Mouse (Mus musculus): ENCODE measurements at regions not wholly inside any gene's neighbourhood (a gene's known extent, or its start where the extent isn't known, plus 50 kb on each side); places are given as distances from the start of the nearest gene placed in this dataset.

DNA sequence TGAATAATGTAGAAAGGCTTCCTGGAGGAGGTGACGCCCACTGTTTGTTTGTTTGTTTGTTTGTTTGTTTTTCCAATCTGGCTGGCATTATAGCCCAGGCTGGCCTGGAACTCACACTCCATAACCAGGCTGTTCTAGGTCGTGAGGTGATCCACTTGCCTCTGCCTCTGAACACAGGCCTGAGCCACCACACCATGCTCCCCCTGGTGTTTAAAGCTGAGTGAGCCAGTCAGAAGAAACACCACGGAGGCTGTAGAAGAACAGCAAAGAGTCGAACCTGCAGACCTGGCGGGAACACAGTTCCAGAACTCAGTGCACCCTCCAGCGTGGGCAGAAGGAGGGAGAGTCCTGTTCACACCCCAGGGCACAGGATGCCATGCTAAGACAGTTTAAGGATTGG is 310.5 kb downstream of the Matn1 start:
- H3K27ac ChIP-seq (ENCODE audit: low read length), result no peak overlapping the region
- no peak overlapping the region for H3K9ac ChIP-seq (replicated peaks; ENCODE audit: low read depth, low read length)
- no peaks in the 10 kb centered on the region for H3K27me3 ChIP-seq (replicated peaks; ENCODE audit: control insufficient read depth, insufficient read depth, low read length)
- no peak overlapping the region for H3K4me3 ChIP-seq (replicated peaks; ENCODE audit: low read length)
- H3K36me3 ChIP-seq (ENCODE audit: control insufficient read depth, insufficient read depth), result no peaks in the 10 kb centered on the region
- no peak overlapping the region for H3K4me2 ChIP-seq (ENCODE audit: low read length)
- WGBS, result 52% methylated on average over 6 of the region's 6 CpGs
- peak; percentile 27; the same call in 1 of the 2 replicates for ATAC-seq
- H3K4me1 ChIP-seq (replicated peaks; ENCODE audit: control insufficient read depth, insufficient read depth, low read length), result peaks cover 12% of the 10 kb centered on the region
- no peaks in the 10 kb centered on the region for H3K9me3 ChIP-seq (ENCODE audit: control insufficient read depth, low read length)

DNA sequence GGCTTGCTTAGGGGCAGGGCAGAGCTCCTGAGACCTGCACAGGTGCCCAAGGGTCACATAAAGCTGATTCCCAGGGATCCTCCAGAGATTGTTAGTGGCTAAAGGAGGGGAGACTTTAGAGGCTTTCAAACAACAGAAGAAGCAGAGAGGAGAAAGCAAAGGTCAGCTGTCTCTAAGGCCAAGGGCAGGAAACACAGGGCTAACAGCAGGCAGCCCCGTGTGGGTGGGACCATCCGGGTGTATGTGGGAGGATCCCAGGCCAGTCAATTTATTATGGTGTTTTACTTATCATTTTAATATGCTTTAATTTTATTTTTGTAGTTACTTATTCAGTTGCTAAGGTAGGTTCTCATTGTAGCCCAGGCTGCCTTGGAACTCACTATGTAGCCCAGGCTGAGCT is 317.1 kb downstream of the Matn1 start:
- Histone ChIP-seq H3K27ac (ENCODE audit: low read length) (no peak overlapping the region), H3K27me3 (replicated peaks; ENCODE audit: control insufficient read depth, insufficient read depth, low read length) (no peaks in the 10 kb centered on the region), H3K4me1 (replicated peaks; ENCODE audit: control insufficient read depth, insufficient read depth, low read length) (peaks cover 18% of the 10 kb centered on the region), H3K4me3 (replicated peaks; ENCODE audit: low read length) (no peak overlapping the region), H3K9me3 (ENCODE audit: control insufficient read depth, low read length) (no peaks in the 10 kb centered on the region), H3K36me3 (ENCODE audit: control insufficient read depth, insufficient read depth) (no peaks in the 10 kb centered on the region), H3K4me2 (ENCODE audit: low read length) (no peak overlapping the region), H3K9ac (replicated peaks; ENCODE audit: low read depth, low read length) (no peak overlapping the region)
- no peak for ATAC-seq
- 85% methylated on average over 2 of the region's 2 CpGs for WGBS

DNA sequence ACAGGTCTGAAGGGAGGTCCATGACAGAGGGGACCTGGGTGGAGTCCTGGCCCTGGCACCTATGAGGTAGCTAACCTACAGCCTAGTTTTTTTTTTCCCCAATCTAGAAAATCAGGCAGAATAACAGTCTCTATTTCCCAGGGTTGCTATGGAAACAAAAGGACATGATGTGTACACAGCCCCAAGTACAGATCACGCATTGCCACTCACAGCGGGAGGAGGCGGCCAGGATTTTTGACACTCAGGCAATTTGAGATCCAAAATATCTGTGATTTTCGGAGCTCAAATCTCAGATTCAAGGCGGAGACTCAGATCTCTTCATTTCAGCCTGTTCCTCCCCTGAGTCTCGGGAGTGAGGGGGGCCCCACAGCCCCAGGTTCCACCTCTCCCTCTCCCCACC is 318.7 kb downstream of the Matn1 start:
- Histone ChIP-seq H3K36me3 (ENCODE audit: control insufficient read depth, insufficient read depth) (no peaks in the 10 kb centered on the region), H3K9me3 (ENCODE audit: control insufficient read depth, low read length) (no peaks in the 10 kb centered on the region), H3K27ac (ENCODE audit: low read length) (no peak overlapping the region), H3K4me2 (ENCODE audit: low read length) (no peak overlapping the region), H3K27me3 (replicated peaks; ENCODE audit: control insufficient read depth, insufficient read depth, low read length) (no peaks in the 10 kb centered on the region), H3K9ac (replicated peaks; ENCODE audit: low read depth, low read length) (no peak overlapping the region), H3K4me3 (replicated peaks; ENCODE audit: low read length) (no peak overlapping the region), H3K4me1 (replicated peaks; ENCODE audit: control insufficient read depth, insufficient read depth, low read length) (peaks cover 31% of the 10 kb centered on the region)
- no peak for ATAC-seq
- WGBS, result 51% methylated on average over 6 of the region's 6 CpGs

DNA sequence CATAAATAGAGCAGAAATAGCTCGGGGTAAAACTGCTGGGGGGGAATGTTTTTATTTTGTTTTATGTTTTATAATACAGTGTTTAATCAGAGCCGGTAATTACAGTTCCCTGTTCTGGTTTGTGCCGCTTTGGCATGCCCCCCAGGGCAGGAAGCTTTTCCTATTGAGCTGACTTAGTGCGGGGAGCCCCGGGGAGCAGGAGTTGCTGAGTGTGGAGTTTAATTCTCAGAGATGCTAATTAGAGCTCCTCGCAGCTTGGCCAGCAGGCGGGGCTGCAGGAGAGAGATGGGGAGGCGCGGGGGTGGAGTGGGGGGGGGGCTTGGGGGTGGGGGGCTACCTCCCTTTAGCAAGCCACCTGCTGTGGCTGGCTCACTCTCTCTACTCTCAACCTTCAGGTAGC is 322.6 kb downstream of the Matn1 start:
- Histone ChIP-seq H3K4me3 (replicated peaks; ENCODE audit: low read length) (no peak overlapping the region), H3K4me2 (ENCODE audit: low read length) (no peak overlapping the region), H3K27me3 (replicated peaks; ENCODE audit: control insufficient read depth, insufficient read depth, low read length) (no peaks in the 10 kb centered on the region), H3K4me1 (replicated peaks; ENCODE audit: control insufficient read depth, insufficient read depth, low read length) (peaks cover 20% of the 10 kb centered on the region), H3K9me3 (ENCODE audit: control insufficient read depth, low read length) (no peaks in the 10 kb centered on the region), H3K36me3 (ENCODE audit: control insufficient read depth, insufficient read depth) (no peaks in the 10 kb centered on the region), H3K9ac (replicated peaks; ENCODE audit: low read depth, low read length) (no peak overlapping the region), H3K27ac (ENCODE audit: low read length) (no peak overlapping the region)
- WGBS, result 1% methylated on average over 9 of the region's 9 CpGs
- ATAC-seq, result peak; percentile 49

DNA sequence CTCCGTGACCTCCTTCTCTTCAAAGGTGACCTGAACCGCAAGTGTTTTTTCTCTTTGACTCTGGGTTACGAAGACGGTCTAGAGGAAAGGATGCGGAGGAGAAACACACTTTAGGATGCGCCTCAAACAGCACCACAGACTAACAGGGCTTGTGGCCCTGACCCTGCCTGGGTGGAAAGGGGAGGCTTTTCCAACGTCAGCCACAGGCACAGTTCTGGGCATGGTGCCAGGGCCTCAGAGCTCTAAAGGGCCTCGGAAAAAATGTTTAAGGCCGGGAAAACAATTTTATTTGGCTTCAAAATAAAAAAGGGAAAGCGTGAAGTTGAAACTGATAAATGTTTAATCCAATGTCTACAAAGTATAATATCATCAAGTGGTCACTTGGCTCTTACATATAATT is 323.6 kb downstream of the Matn1 start:
- H3K27me3 ChIP-seq (replicated peaks; ENCODE audit: control insufficient read depth, insufficient read depth, low read length), result no peaks in the 10 kb centered on the region
- H3K4me2 ChIP-seq (ENCODE audit: low read length), result no peak overlapping the region
- no peak overlapping the region for H3K9ac ChIP-seq (replicated peaks; ENCODE audit: low read depth, low read length)
- H3K4me1 ChIP-seq (replicated peaks; ENCODE audit: control insufficient read depth, insufficient read depth, low read length), result peaks cover 19% of the 10 kb centered on the region
- H3K36me3 ChIP-seq (ENCODE audit: control insufficient read depth, insufficient read depth), result no peaks in the 10 kb centered on the region
- no peak overlapping the region for H3K27ac ChIP-seq (ENCODE audit: low read length)
- H3K9me3 ChIP-seq (ENCODE audit: control insufficient read depth, low read length), result no peaks in the 10 kb centered on the region
- ATAC-seq, result no peak
- no peak overlapping the region for H3K4me3 ChIP-seq (replicated peaks; ENCODE audit: low read length)
- 29% methylated on average over 10 of the region's 10 CpGs for WGBS

DNA sequence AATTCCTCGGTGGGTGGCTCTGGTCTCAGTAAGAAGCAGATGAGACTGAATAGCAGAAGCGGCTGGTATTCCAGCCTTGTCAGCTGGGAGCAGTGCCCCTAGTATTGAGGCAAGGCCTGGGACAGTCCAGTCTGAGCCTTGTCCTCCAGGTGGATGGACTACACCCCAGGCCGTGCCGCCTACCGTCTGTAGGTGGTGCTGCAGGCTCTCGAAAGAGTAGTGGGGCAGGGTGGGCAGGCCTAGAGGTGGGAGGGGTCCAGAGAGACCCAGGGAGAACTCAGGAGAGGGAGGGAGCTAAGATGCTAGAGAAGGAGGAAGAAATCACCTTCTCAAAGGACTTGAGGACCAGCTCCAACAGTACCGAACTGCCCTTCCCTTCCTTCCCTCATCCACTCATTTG is 326.0 kb downstream of the Matn1 start:
- Histone ChIP-seq H3K4me2 (ENCODE audit: low read length) (no peak overlapping the region), H3K9me3 (ENCODE audit: control insufficient read depth, low read length) (no peaks in the 10 kb centered on the region), H3K27ac (ENCODE audit: low read length) (no peak overlapping the region), H3K4me3 (replicated peaks; ENCODE audit: low read length) (no peak overlapping the region), H3K27me3 (replicated peaks; ENCODE audit: control insufficient read depth, insufficient read depth, low read length) (no peaks in the 10 kb centered on the region), H3K4me1 (replicated peaks; ENCODE audit: control insufficient read depth, insufficient read depth, low read length) (peaks cover 13% of the 10 kb centered on the region), H3K36me3 (ENCODE audit: control insufficient read depth, insufficient read depth) (no peaks in the 10 kb centered on the region), H3K9ac (replicated peaks; ENCODE audit: low read depth, low read length) (no peak overlapping the region)
- ATAC-seq, result peak; percentile 30; the same call in 1 of the 2 replicates
- 18% methylated on average over 7 of the region's 7 CpGs for WGBS

DNA sequence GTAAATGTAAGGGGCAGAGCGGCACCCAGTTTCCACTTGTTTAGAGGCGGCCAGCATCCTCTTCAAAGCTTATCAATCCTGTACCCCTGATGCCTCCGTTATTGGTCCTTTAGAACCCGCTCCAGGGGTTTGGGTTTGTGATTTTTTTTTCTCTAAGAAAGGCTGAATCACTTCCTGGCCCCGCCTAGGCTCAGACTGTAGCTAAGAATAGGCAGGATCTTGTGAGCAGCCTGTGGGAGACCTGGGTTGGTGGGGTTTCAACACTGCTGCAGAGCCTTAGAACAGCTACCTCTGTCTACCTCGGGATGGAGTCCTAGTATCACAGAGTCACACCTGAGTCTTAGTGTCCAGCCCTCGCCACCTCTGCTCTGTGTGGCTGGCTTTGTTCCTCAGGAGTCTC is 327.9 kb downstream of the Matn1 start:
- H3K4me3 ChIP-seq (replicated peaks; ENCODE audit: low read length), result no peak overlapping the region
- H3K4me1 ChIP-seq (replicated peaks; ENCODE audit: control insufficient read depth, insufficient read depth, low read length), result peaks cover 6% of the 10 kb centered on the region
- no peaks in the 10 kb centered on the region for H3K36me3 ChIP-seq (ENCODE audit: control insufficient read depth, insufficient read depth)
- no peaks in the 10 kb centered on the region for H3K9me3 ChIP-seq (ENCODE audit: control insufficient read depth, low read length)
- H3K27ac ChIP-seq (ENCODE audit: low read length), result no peak overlapping the region
- H3K27me3 ChIP-seq (replicated peaks; ENCODE audit: control insufficient read depth, insufficient read depth, low read length), result no peaks in the 10 kb centered on the region
- ATAC-seq, result no peak
- no peak overlapping the region for H3K9ac ChIP-seq (replicated peaks; ENCODE audit: low read depth, low read length)
- H3K4me2 ChIP-seq (ENCODE audit: low read length), result no peak overlapping the region
- WGBS, result 80% methylated on average over 7 of the region's 7 CpGs

DNA sequence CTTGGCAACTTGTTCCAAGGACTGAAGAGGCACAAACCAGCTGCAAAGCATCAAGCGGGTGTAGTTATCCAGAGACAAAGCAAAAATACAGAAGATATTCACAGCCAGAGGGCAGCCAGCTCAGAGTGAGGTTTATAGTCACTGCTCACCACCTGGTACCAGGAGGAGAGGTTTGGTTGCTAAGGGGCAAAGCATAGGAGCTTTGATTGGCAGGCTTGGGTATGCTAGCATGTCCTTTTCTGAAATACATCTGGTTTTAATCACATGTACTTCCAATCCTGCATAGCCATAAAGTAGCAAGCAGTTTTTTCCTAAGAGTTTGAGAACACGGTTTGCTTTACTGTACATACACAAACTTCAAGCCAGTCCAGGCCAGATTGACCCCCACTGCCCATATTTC is 349.4 kb downstream of the Matn1 start:
- no peak overlapping the region for H3K27ac ChIP-seq (ENCODE audit: low read length)
- H3K4me1 ChIP-seq (replicated peaks; ENCODE audit: control insufficient read depth, insufficient read depth, low read length), result no peaks in the 10 kb centered on the region
- H3K9ac ChIP-seq (replicated peaks; ENCODE audit: low read depth, low read length), result no peak overlapping the region
- no peak overlapping the region for H3K4me2 ChIP-seq (ENCODE audit: low read length)
- no peaks in the 10 kb centered on the region for H3K36me3 ChIP-seq (ENCODE audit: control insufficient read depth, insufficient read depth)
- no peak overlapping the region for H3K4me3 ChIP-seq (replicated peaks; ENCODE audit: low read length)
- H3K9me3 ChIP-seq (ENCODE audit: control insufficient read depth, low read length), result no peaks in the 10 kb centered on the region
- H3K27me3 ChIP-seq (replicated peaks; ENCODE audit: control insufficient read depth, insufficient read depth, low read length), result no peaks in the 10 kb centered on the region
- 92% methylated on average over 2 of the region's 2 CpGs for WGBS
- no peak for ATAC-seq

DNA sequence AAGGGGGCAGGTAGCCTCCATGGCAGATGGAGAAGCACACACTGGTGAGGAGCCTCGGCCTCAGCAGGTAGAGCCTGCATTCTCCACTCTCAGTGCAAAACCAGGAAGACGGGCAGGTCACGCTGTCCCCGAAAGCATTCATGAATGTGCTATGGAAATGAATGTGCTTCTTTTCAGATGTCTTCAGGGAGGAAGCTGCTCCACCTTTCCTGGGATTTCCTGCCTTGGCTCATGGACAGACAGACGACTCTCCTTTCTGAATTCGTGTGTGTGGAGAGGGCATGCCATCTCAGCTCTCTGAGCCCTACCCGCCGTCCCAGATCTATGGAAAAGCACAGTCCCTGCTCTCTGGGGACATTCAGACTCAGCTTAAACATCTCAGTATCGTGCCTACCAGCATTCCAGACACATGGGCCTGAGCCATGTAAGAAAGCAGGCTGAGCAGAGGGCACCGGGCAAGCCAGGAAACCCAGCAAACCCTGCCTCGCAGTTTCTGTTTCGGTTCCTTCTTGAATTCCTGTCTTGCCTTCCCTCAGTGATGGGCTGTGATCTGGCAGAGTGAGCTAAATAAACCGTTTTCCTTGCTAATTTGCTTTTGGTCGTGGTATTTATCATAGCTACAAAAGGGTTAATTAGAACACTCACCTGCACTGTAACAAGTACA is 354.0 kb downstream of the Matn1 start:
- H3K9ac ChIP-seq (replicated peaks; ENCODE audit: low read depth, low read length), result no peak overlapping the region
- H3K4me2 ChIP-seq (ENCODE audit: low read length), result no peak overlapping the region
- WGBS, result 73% methylated on average over 14 of the region's 14 CpGs
- H3K27me3 ChIP-seq (replicated peaks; ENCODE audit: control insufficient read depth, insufficient read depth, low read length), result no peaks in the 10 kb centered on the region
- no peaks in the 10 kb centered on the region for H3K36me3 ChIP-seq (ENCODE audit: control insufficient read depth, insufficient read depth)
- no peak overlapping the region for H3K27ac ChIP-seq (ENCODE audit: low read length)
- no peak overlapping the region for H3K4me3 ChIP-seq (replicated peaks; ENCODE audit: low read length)
- H3K4me1 ChIP-seq (replicated peaks; ENCODE audit: control insufficient read depth, insufficient read depth, low read length), result peaks cover 4% of the 10 kb centered on the region
- no peaks in the 10 kb centered on the region for H3K9me3 ChIP-seq (ENCODE audit: control insufficient read depth, low read length)
- no peak for ATAC-seq

DNA sequence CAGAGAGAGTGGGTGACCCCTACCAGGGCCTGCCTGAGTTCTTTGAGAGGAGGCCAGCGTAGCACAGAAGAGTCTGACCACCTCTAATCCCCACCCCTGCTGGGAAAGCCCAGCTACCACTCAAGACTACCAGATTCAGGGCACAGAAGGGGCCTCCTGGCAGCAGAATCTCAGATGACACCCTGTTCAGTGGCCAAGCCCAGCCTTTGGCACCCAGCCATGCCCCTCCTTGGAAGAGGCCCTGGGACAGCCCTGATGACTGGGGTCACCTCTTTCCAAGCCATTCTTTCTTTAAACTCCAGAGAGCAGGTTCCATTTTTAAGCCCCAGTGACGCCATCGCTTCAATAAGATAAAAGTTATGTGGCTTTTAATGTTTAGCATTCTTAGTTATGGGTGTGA is 359.8 kb downstream of the Matn1 start:
- WGBS, result 69% methylated on average over 3 of the region's 3 CpGs
- H3K4me2 ChIP-seq (ENCODE audit: low read length), result no peak overlapping the region

More for the DNA sequence above, 359.8 kb downstream of the Matn1 start:
- no peak overlapping the region for H3K4me3 ChIP-seq (replicated peaks; ENCODE audit: low read length)
- H3K36me3 ChIP-seq (ENCODE audit: control insufficient read depth, insufficient read depth), result no peaks in the 10 kb centered on the region
- H3K27ac ChIP-seq (ENCODE audit: low read length), result no peak overlapping the region
- H3K9ac ChIP-seq (replicated peaks; ENCODE audit: low read depth, low read length), result no peak overlapping the region
- ATAC-seq, result no peak
- peaks cover 13% of the 10 kb centered on the region for H3K4me1 ChIP-seq (replicated peaks; ENCODE audit: control insufficient read depth, insufficient read depth, low read length)
- no peaks in the 10 kb centered on the region for H3K27me3 ChIP-seq (replicated peaks; ENCODE audit: control insufficient read depth, insufficient read depth, low read length)
- no peaks in the 10 kb centered on the region for H3K9me3 ChIP-seq (ENCODE audit: control insufficient read depth, low read length)
